In the genomic region with DNA sequence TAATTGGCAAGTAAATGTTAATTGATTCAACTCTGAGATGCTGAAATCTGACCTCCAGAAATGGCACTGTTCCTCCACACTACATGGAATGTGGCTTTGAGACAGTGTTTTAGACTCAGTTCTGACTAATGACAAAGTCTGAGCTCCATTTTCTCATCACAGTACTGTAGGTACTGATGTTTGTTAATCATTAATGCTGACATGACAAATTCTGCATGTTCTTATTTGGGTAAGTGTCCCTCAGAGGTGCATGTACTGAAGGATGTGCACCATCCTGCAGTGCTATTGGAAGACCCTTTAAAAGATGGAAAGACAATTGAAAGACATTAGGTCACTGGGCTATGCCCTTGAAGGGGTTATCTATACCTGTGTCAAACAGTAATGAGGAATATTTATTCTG, we compare ENCODE assay signal across 16 mouse cellular contexts.
"Had no signal": no experiment of that assay in that cellular context is flagged by ENCODE, and none has a peak within 500 bp of the region (broad histone marks: within the 10 kb centered on the region; RNA-seq: fewer than 3 reads in every experiment).

No protein-coding gene starts in this region.

- H3K9me3 ChIP-seq: neural tube, embryonic 15.5 days; stomach, embryonic 15.5 days had no signal

- H3K9ac ChIP-seq: neural tube, embryonic 13.5 days; neural tube, embryonic 15.5 days; stomach, embryonic 15.5 days had no signal

- H3K4me1 ChIP-seq: neural tube, embryonic 13.5 days; neural tube, embryonic 15.5 days; stomach, embryonic 15.5 days had no signal

- DNase-seq: retina, postnatal 1 day; right cerebral cortex, adult 18-20 months; right cerebral cortex, postnatal 14 days; right cerebral cortex, postnatal 25 days; right cerebral cortex, postnatal 4 days; spleen, adult 18-20 months; thymus, adult 18-20 months; thymus, adult 2 months; thymus, postnatal 14 days; thymus, postnatal 25 days; thymus, postnatal 36 days; thymus, postnatal 4 days had no signal

- H3K36me3 ChIP-seq: neural tube, embryonic 13.5 days; neural tube, embryonic 15.5 days; stomach, embryonic 15.5 days had no signal

- H3K27me3 ChIP-seq: neural tube, embryonic 13.5 days; neural tube, embryonic 15.5 days; stomach, embryonic 15.5 days had no signal

- H3K4me2 ChIP-seq: neural tube, embryonic 13.5 days; neural tube, embryonic 15.5 days; stomach, embryonic 15.5 days had no signal

- H3K4me3 ChIP-seq: neural tube, embryonic 13.5 days; neural tube, embryonic 15.5 days; stomach, embryonic 15.5 days had no signal

- H3K27ac ChIP-seq: neural tube, embryonic 13.5 days; neural tube, embryonic 15.5 days; stomach, embryonic 15.5 days; stomach, postnatal 0 days had no signal
